ENCODE assay signal across 18 mouse cellular contexts in genomic region chr4:53409526-53410085, GRCm38 (mm10). TPM values are rescaled to one million over a fixed set of nuclear protein-coding genes. Genes with fewer than 3 reads are reported as not detected.
DNase-seq lines count a peak whose midpoint lies in the region; ATAC-seq and TF ChIP-seq lines count a peak whose summit lies in the region.
"Had no signal": no experiment of that assay in that cellular context is flagged by ENCODE, and none has a peak within 500 bp of the region (broad histone marks: within the 10 kb centered on the region; RNA-seq: fewer than 3 reads in every experiment).

No protein-coding gene starts in this region.

- H3K4me2 ChIP-seq in kidney, postnatal 0 days (ENCODE audit: low read length) = no peak overlapping the region
- H3K4me2 ChIP-seq: heart, embryonic 11.5 days had no signal

- TF ChIP-seq POLR2A in embryonic fibroblast, embryonic 13.5 days (IDR thresholded peaks at IDR 0.05; ENCODE audit: low read depth, low read length) = no peak

- 15% methylated on average over 5 of the region's 5 CpGs for WGBS in kidney, postnatal 0 days

- no peaks in the 10 kb centered on the region for H3K27me3 ChIP-seq in kidney, postnatal 0 days (ENCODE audit: insufficient read depth, low read length)

- TF ChIP-seq CTCF in kidney, postnatal 0 days (IDR thresholded peaks at IDR 0.05; ENCODE audit: low read depth) = no peak
- TF ChIP-seq CTCF in embryonic fibroblast, embryonic 13.5 days (IDR thresholded peaks at IDR 0.05; ENCODE audit: borderline replicate concordance, insufficient read depth, low read length) = no peak

- no peak overlapping the region for H3K4me3 ChIP-seq in kidney, postnatal 0 days (replicated peaks; ENCODE audit: low read depth, low read length)
- H3K4me3 ChIP-seq in embryonic fibroblast, embryonic 13.5 days (ENCODE audit: insufficient read depth, low read length) = no peak overlapping the region

- no peaks in the 10 kb centered on the region for H3K36me3 ChIP-seq in kidney, postnatal 0 days (ENCODE audit: insufficient read depth, low read length)

- no peaks in the 10 kb centered on the region for H3K4me1 ChIP-seq in kidney, postnatal 0 days (replicated peaks; ENCODE audit: insufficient read depth, low read length)
- peaks cover 17% of the 10 kb centered on the region for H3K4me1 ChIP-seq in embryonic fibroblast, embryonic 13.5 days (ENCODE audit: control insufficient read depth, insufficient read depth, low read length)

- no peak for ATAC-seq in kidney, postnatal 0 days (replicated peaks; ENCODE audit: low FRiP score, low read depth)
- ATAC-seq: liver, postnatal 0 days had no signal

- H3K9me3 ChIP-seq in kidney, postnatal 0 days (replicated peaks; ENCODE audit: low read length) = no peaks in the 10 kb centered on the region

- H3K9ac ChIP-seq in kidney, postnatal 0 days (ENCODE audit: low read depth, low read length) = no peak overlapping the region
- H3K9ac ChIP-seq: liver, postnatal 0 days had no signal

- peak; percentile 45 for DNase-seq in adrenal gland, adult 2 months
- DNase-seq in adrenal gland, adult 8-10 months = no peak
- DNase-seq in kidney, postnatal 0 days (ENCODE audit: low spot score) = peak; percentile 22
- DNase-seq in kidney, postnatal 4 days = no peak
- peak; percentile 20 for DNase-seq in MN1 (ENCODE audit: low spot score)
- no peak for DNase-seq in right cerebral cortex, postnatal 10 days (ENCODE audit: low spot score in 2 of 2)
- no peak for DNase-seq in heart, adult 9 months (ENCODE audit: low spot score in 2 of 2)
- DNase-seq: cerebellum, adult 18-20 months; heart, postnatal 36 days; kidney, adult 18-20 months; kidney, postnatal 14 days; layer of hippocampus, adult 9-11 months; liver; liver, postnatal 0 days; midbrain, embryonic 14.5 days; thymus, postnatal 4 days had no signal

- no peak overlapping the region for H3K27ac ChIP-seq in kidney, postnatal 0 days
- H3K27ac ChIP-seq in embryonic fibroblast, embryonic 13.5 days (ENCODE audit: insufficient read depth, low read length) = peak overlapping the region; percentile 99

RNA-seq across cellular contexts. Expression of gene Slc44a1, which starts 30.6 kb away (rescaled TPM):
- 100 to 1,000 TPM in 1 of 2 experiments, 10 to 100 TPM in 1; 79.5 to 125 TPM for total RNA-seq in adrenal gland, adult 2 months (2021)
- 14.5 and 17.1 TPM in 2 replicates for polyA plus RNA-seq in adrenal gland, adult 2 months (2012; rRNA removed)
- 100 to 1,000 TPM in 2 of 4 experiments, 10 to 100 TPM in 2; 70.7 to 156 (median 121) TPM for total RNA-seq in adrenal gland, adult 8-10 months (2022)
- polyA plus RNA-seq in kidney, postnatal 0 days (2015; fragmentation: Nextera tagmentation; extraction: Ambion mirVana) = 43.4 and 44.1 TPM in 2 replicates
- 39.1 and 59.0 TPM in 2 replicates for polyA plus RNA-seq in embryonic fibroblast, embryonic 13.5 days (2011; ENCODE audit: insufficient read length, low read depth, missing spikeins)

Comparison
In these comparisons a context has a peak if more than half of its experiments do, and no peak if none do; other contexts are left out.
1. DNase-seq: peak in adrenal gland, adult 2 months (single experiment), kidney, postnatal 0 days (single experiment) and MN1 (single experiment); none in adrenal gland, adult 8-10 months (single experiment), kidney, postnatal 4 days (0 of 2), right cerebral cortex, postnatal 10 days (0 of 2) and heart, adult 9 months (0 of 2).